Mouse (Mus musculus) kidney, adult 2 months (tissue): ENCODE data around the gene Dll1. TPM values are rescaled to one million over a fixed set of nuclear protein-coding genes. Genes with fewer than 3 reads are reported as not detected.

ENCODE experiments used
- DNase-seq: peaks from one replicate; pipeline ENCODE4 v3.0.0; 2021
- H3K27ac ChIP-seq: fragments of 200-500 bp; 2 replicates; pipeline ENCODE4 v1.5.1; 2012; ENCODE audit warnings: low read depth, low read length, control low read depth, inconsistent platforms; ENCODE audit not compliant: insufficient read depth
- H3K27me3 ChIP-seq: fragments of 200-500 bp; replicated peaks from 2 replicates; pipeline ENCODE4 v1.6.1; 2012; ENCODE audit warnings: mild to moderate bottlenecking, moderate library complexity, low read length, inconsistent platforms; ENCODE audit not compliant: control insufficient read depth, insufficient read depth
- H3K36me3 ChIP-seq: fragments of 200-500 bp; 2 replicates; pipeline ENCODE4 v1.6.1; 2012; ENCODE audit warnings: mild to moderate bottlenecking, moderate library complexity, low read length, inconsistent platforms; ENCODE audit not compliant: control insufficient read depth, insufficient read depth
- H3K4me1 ChIP-seq: fragments of 200-500 bp; 2 replicates; pipeline ENCODE4 v1.6.1; 2011; ENCODE audit warnings: low read length; ENCODE audit not compliant: control insufficient read depth, insufficient read depth
- H3K4me3 ChIP-seq: fragments of 200-500 bp; 2 replicates; pipeline ENCODE4 v1.5.1; 2011; ENCODE audit warnings: mild to moderate bottlenecking, low read depth, low read length, control low read depth; ENCODE audit not compliant: insufficient read depth
- CTCF ChIP-seq: fragments of 200-500 bp; conservative IDR thresholded peaks from 2 replicates; pipeline ENCODE4 v1.5.1; 2011; ENCODE audit warnings: low read depth, mild to moderate bottlenecking, control low read depth, low read length, moderate library complexity, mixed read lengths; ENCODE audit not compliant: insufficient read depth, insufficient read length
- POLR2A ChIP-seq: fragments of 200-500 bp; IDR thresholded peaks from one replicate; pipeline ENCODE4 v1.6.1; 2011; ENCODE audit warnings: low read depth, low read length, control low read depth
- WGBS: fragments of 180-500 bp; shearing (Covaris S2); methylation state at CpG from one replicate; pipeline ENCODE4 v1.1.7; 2018; 5-methylcytosine and 5-hydroxymethylcytosine counted together
- polyA plus RNA-seq: library from polyadenylated mRNA; depleted of rRNA; stranded (reverse); fragments of >200 nt; gene quantifications from 2 replicates; pipeline ENCODE4 v1.2.3, GENCODE M21; 2012

The Dll1 gene
- polyA plus RNA-seq, 1 experiment, result 12.3 TPM

DNA sequence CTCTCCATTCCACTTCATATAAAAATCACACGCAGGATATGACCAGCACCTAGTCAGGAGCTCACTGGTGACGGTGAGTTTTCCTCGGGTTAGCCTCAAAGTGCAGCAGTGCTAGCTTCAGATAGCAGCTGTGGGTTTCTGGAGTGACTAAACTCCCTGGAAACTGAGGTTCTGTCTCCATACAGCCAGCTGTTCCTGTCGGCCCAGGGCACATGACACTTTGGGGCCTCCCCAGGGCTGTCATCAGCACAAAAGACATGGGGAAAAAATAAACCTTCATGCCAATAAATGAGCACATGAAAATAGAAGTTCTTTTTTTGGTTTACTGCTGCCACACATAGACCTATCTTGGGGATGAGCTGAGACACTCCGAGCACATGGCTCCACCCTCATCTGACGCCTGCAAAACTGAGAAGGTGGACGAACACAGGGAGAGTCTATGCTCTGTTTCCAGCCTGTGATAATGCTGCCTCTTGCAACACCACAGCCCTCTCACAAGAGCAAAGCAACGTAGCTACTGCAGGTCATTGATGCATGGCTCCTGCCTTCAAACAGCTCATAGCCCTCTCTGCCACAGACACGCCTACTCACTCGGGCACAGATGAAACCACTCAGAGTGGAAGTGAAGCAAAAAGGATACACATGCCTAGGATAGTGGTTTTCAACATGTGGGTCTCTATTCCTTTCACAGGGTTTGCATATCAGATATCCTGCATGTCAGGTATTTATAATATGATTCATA is 23.6 kb downstream of the Dll1 start:
- no peak overlapping the region for H3K27ac ChIP-seq
- H3K36me3 ChIP-seq, result no peaks in the 10 kb centered on the region
- H3K4me3 ChIP-seq, result no peak overlapping the region
- 47% methylated on average over 10 of the region's 10 CpGs for WGBS
- no peak for DNase-seq
- H3K4me1 ChIP-seq, result no peaks in the 10 kb centered on the region
- TF ChIP-seq CTCF (no peak), POLR2A (no peak)
- H3K27me3 ChIP-seq, result no peaks in the 10 kb centered on the region

DNA sequence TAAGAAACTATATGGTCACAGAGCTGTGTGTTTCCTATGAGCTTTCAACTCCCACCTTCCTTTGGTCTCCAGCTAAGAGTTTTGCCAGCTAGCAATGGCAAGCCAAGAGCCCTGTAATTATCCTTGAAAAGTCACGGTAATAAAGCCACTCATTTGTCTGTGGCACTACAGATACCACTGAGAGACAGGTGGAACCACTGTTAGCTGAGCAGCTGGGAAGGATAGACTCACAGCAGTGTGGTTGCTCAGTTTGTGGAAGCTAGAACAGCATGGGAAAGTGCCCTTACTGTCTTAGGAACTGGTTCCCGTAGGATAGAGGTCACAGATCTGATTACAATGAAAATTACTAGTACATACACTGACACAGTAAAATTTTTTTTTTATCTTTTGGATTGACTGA is 26.5 kb downstream of the Dll1 start:
- WGBS, result 61% methylated on average over 2 of the region's 2 CpGs
- Histone ChIP-seq H3K4me1 (no peaks in the 10 kb centered on the region), H3K27me3 (no peaks in the 10 kb centered on the region), H3K27ac (no peak overlapping the region), H3K36me3 (no peaks in the 10 kb centered on the region), H3K4me3 (no peak overlapping the region)
- TF ChIP-seq CTCF (no peak), POLR2A (no peak)
- no peak for DNase-seq

DNA sequence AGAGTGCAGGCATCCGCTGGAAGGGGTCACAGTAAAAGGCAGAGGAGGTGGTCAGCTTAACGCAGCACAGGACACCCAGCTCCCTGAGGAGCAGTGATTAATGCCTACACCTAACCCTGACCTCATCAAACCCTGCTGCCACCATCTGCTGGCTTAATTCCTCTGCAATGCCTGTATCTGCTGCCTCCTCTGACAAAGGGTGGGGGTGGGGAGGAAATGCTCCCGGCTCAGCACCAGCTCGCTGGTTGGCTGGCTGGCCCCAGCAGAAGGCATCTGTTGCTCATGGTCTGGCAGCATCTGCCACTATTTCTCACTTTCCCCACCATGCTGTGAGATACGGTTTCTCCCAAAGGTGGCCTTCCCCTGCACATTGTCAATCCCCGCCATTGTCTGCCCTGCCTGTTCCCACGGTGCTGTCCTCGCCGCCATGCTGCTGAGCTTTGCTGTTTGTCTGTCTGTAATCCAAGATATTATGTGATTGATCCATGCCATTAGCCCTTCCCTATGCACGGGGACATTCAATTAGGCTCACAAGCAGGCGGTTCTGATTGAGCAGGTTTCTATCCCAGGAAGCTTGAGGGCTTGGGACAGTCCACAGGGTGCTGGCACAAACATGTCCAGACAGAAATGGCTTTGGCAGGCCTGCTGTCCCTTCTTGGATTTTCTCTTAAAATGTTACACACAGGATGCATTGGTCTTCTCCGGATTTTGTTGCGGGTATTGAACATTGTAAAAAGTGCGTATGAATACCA is 33.4 kb downstream of the Dll1 start:
- Histone ChIP-seq H3K27me3 (no peaks in the 10 kb centered on the region; the same call in 1 of the 2 replicates), H3K36me3 (no peaks in the 10 kb centered on the region), H3K27ac (no peak overlapping the region), H3K4me3 (no peak overlapping the region), H3K4me1 (no peaks in the 10 kb centered on the region)
- no peak for TF ChIP-seq CTCF
- no peak for TF ChIP-seq POLR2A
- 51% methylated on average over 14 of the region's 14 CpGs for WGBS
- no peak for DNase-seq

DNA sequence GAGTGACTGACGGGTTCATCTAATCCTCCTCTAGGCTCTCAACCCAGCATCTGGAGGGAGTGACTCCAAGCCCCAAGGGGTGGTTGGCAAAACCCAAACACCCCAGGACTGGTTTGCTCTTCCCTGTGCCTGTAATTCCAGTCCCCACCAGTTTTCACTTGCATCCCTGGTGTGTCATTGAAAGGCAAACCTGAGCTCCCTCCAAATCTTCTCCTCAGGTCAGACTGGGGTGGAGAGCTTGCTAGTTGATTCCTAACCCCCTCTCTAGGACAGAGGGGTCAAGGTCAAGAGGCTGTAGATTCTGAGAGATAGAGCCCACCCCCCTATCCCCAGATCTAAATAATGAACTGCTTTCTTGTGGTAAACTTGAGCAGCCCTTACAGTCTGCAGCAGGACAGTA is 38.8 kb downstream of the Dll1 start:
- no peak for DNase-seq
- TF ChIP-seq CTCF (no peak), POLR2A (no peak)

DNA sequence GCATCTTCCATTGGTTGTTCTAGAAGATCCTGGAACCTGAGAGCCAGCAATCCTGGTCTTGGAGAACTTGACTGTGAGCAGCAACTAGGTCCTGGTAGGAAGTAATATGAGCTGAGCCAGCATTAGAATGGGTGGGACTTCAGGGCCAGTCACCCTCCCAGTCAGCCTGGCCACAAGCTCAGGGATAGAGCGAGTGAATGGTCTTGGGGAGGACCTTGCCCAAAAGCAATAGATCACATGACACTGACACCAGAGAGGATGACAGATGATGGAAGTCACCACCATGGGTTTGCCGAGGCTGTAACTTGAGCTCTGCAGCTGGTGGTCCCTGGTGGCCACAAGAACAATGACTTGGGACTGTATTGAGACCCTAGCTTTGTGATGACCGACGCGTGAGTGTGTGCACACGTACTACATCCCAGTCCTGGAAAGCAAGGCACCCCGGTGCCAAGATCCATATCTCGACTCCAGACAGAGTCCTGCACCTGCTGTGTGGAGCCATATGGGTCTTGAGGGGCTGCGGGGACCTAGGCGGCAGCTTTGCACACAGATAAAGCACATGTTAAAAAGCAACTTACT is 46.8 kb downstream of the Dll1 start:
- H3K27ac ChIP-seq, result no peak overlapping the region
- no peak overlapping the region for H3K4me3 ChIP-seq
- no peak for DNase-seq
- no peaks in the 10 kb centered on the region for H3K36me3 ChIP-seq
- no peaks in the 10 kb centered on the region for H3K27me3 ChIP-seq
- H3K4me1 ChIP-seq, result no peaks in the 10 kb centered on the region
- 89% methylated on average over 10 of the region's 10 CpGs for WGBS
- TF ChIP-seq POLR2A (no peak), CTCF (no peak)

More for the DNA sequence above, 38.8 kb downstream of the Dll1 start:
- H3K27me3 ChIP-seq, result no peaks in the 10 kb centered on the region; the same call in 1 of the 2 replicates
- no peaks in the 10 kb centered on the region for H3K36me3 ChIP-seq
- no peak overlapping the region for H3K4me3 ChIP-seq
- no peaks in the 10 kb centered on the region for H3K4me1 ChIP-seq
- no peak overlapping the region for H3K27ac ChIP-seq
- WGBS, result 89% methylated on average over 1 of the region's 1 CpGs

DNA sequence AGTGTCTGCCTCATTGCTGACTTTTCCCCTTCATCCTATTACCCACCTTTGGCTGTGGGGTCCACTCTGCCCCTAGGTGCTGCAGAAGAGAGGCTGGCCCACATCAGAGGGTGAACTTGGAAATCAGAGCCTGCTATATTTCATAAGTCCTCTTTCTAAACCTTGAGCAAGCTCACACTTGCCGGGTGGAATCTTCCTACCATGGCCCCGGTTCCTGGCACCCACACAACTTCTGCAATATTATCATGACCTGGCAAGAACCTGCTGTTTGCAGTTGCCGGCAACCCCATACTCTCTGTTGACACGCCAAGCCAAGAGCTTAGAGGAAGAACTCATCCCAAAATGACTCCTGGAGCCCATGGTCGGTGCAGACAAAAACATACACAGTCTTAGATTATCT is 49.6 kb downstream of the Dll1 start:
- no peak for TF ChIP-seq POLR2A
- no peak for TF ChIP-seq CTCF
- no peaks in the 10 kb centered on the region for H3K36me3 ChIP-seq
- H3K4me3 ChIP-seq, result no peak overlapping the region
- no peaks in the 10 kb centered on the region for H3K4me1 ChIP-seq
- no peaks in the 10 kb centered on the region for H3K27me3 ChIP-seq
- no peak for DNase-seq
- WGBS, result 73% methylated on average over 5 of the region's 5 CpGs
- H3K27ac ChIP-seq, result no peak overlapping the region
